Comparison of ENCODE assay signal across 25 mouse cellular contexts in genomic region chr3:84118718-84119117, GRCm38 (mm10). TPM values are rescaled to one million over a fixed set of nuclear protein-coding genes. Genes with fewer than 3 reads are reported as not detected.
"Had no signal": no experiment of that assay in that cellular context is flagged by ENCODE, and none has a peak within 500 bp of the region (broad histone marks: within the 10 kb centered on the region; RNA-seq: fewer than 3 reads in every experiment).

No protein-coding gene starts in this region.

- H3K9me3 ChIP-seq: heart, embryonic 10.5 days; heart, embryonic 12.5 days; hindbrain, embryonic 10.5 days; hindbrain, embryonic 12.5 days; intestine, embryonic 15.5 days; limb, embryonic 10.5 days; limb, embryonic 12.5 days had no signal

- H3K27me3 ChIP-seq: heart, embryonic 12.5 days; hindbrain, embryonic 12.5 days; intestine, embryonic 15.5 days; limb, embryonic 12.5 days had no signal

- H3K4me1 ChIP-seq: heart, embryonic 10.5 days; heart, embryonic 12.5 days; hindbrain, embryonic 10.5 days; hindbrain, embryonic 12.5 days; intestine, embryonic 15.5 days; limb, embryonic 12.5 days had no signal

- H3K4me2 ChIP-seq: heart, embryonic 12.5 days; hindbrain, embryonic 12.5 days; hindbrain, embryonic 14.5 days; intestine, embryonic 15.5 days; limb, embryonic 12.5 days; liver, embryonic 11.5 days had no signal

- H3K9ac ChIP-seq: heart, embryonic 12.5 days; hindbrain, embryonic 12.5 days; hindbrain, embryonic 14.5 days; intestine, embryonic 15.5 days; limb, embryonic 12.5 days had no signal

- DNase-seq: gastrocnemius, adult 2 months; gastrocnemius, postnatal 10 days; gastrocnemius, postnatal 25 days; heart, adult 18-20 months; heart, postnatal 4 days; kidney, adult 18-20 months; kidney, adult 8-10 months; kidney, postnatal 10 days; kidney, postnatal 25 days; kidney, postnatal 4 days; liver had no signal

- H3K36me3 ChIP-seq: heart, embryonic 10.5 days; heart, embryonic 12.5 days; hindbrain, embryonic 10.5 days; hindbrain, embryonic 12.5 days; intestine, embryonic 15.5 days; limb, embryonic 10.5 days; limb, embryonic 12.5 days had no signal

- ATAC-seq: hindbrain, embryonic 16.5 days; inflammation-experienced regulatory T-cells, adult 6 months; intestine, embryonic 15.5 days; intestine, postnatal 0 days had no signal

- H3K27ac ChIP-seq: gastrocnemius, adult 2 months; heart, embryonic 10.5 days; hindbrain, embryonic 10.5 days; hindbrain, embryonic 12.5 days; hindbrain, embryonic 14.5 days; intestine, embryonic 15.5 days; layer of hippocampus, adult 2 months; left cerebral cortex, adult 2 months; limb, embryonic 10.5 days; limb, embryonic 12.5 days had no signal

- H3K4me3 ChIP-seq: gastrocnemius, adult 2 months; heart, embryonic 10.5 days; heart, embryonic 12.5 days; hindbrain, embryonic 10.5 days; hindbrain, embryonic 12.5 days; intestine, embryonic 15.5 days; layer of hippocampus, adult 2 months; left cerebral cortex, adult 2 months; limb, embryonic 10.5 days; limb, embryonic 12.5 days had no signal

RNA-seq across cellular contexts. Expression of gene Gm6525, which starts 55.2 kb away (rescaled TPM):
- polyA plus RNA-seq: heart, embryonic 12.5 days had no signal
